Mouse (Mus musculus) liver, postnatal 0 days (tissue): ENCODE results near the gene Gstcd. TPM values are rescaled to one million over a fixed set of nuclear protein-coding genes. Genes with fewer than 3 reads are reported as not detected.

Experiments used
- ATAC-seq: fragments of 200-750 bp; cut with Nextera tagmentation; 2 replicates; pipeline ENCODE4 v1.8.0; 2017; ENCODE audit warnings: mild to moderate bottlenecking, moderate library complexity
- DNase-seq: peaks from one replicate; pipeline ENCODE4 v3.0.0-alpha.2; 2016
- H3K27ac ChIP-seq: fragments of 300-500 bp; sonication (generic); 2 replicates; pipeline ENCODE4 v1.5.1; 2014; ENCODE audit warnings: antibody characterized with exemption, moderate library complexity, mild to moderate bottlenecking, low read depth
- H3K27me3 ChIP-seq: fragments of 300-500 bp; sonication (generic); 2 replicates; pipeline ENCODE4 v1.6.1; 2014; ENCODE audit warnings: low read length, control low read depth, mixed read lengths; ENCODE audit not compliant: insufficient read depth
- H3K36me3 ChIP-seq: fragments of 300-500 bp; sonication (generic); replicated peaks from 2 replicates; pipeline ENCODE4 v1.6.1; 2014; ENCODE audit warnings: mild to moderate bottlenecking, control low read depth, low read length, moderate library complexity, mixed read lengths; ENCODE audit not compliant: insufficient read depth
- H3K4me1 ChIP-seq: fragments of 300-500 bp; sonication (generic); 2 replicates; pipeline ENCODE4 v1.6.1; 2014; ENCODE audit warnings: antibody characterized with exemption, mild to moderate bottlenecking, control low read depth; ENCODE audit not compliant: insufficient read depth
- H3K4me2 ChIP-seq: fragments of 300-500 bp; sonication (generic); 2 replicates; pipeline ENCODE4 v1.6.1; 2014; ENCODE audit warnings: low read depth, mild to moderate bottlenecking, low read length, moderate library complexity, mixed read lengths
- H3K4me3 ChIP-seq: fragments of 300-500 bp; sonication (generic); 2 replicates; pipeline ENCODE4 v1.5.1; 2014; ENCODE audit warnings: low read depth, low read length
- H3K9ac ChIP-seq: fragments of 300-500 bp; sonication (generic); replicated peaks from 2 replicates; pipeline ENCODE4 v1.6.1; 2014; ENCODE audit warnings: mild to moderate bottlenecking, moderate library complexity
- H3K9me3 ChIP-seq: fragments of 300-500 bp; sonication (generic); 2 replicates; pipeline ENCODE4 v1.6.1; 2016; ENCODE audit warnings: mild to moderate bottlenecking, control low read depth, low read length, mixed read lengths
- CTCF ChIP-seq: sonication (generic); IDR thresholded peaks from 2 replicates; pipeline ENCODE4 v1.5.1; 2016; ENCODE audit warnings: antibody characterized with exemption, low read depth
- EP300 ChIP-seq: IDR thresholded peaks from 2 replicates; pipeline ENCODE4 v1.6.1; 2016; ENCODE audit warnings: antibody characterized with exemption, low read depth, mild to moderate bottlenecking
- WGBS: fragments of 180-500 bp; shearing (Covaris S2); extraction: QIAGEN DNeasy Blood & Tissue Kit; methylation state at CpG from one replicate; pipeline ENCODE4 v1.1.7; 2014; ENCODE audit not compliant: insufficient replicate concordance; 5-methylcytosine and 5-hydroxymethylcytosine counted together
- polyA plus RNA-seq: library from polyadenylated mRNA; unstranded; fragments of >200 nt; fragmentation: Nextera tagmentation; extraction: Ambion mirVana; gene quantifications from 2 replicates; pipeline ENCODE4 v1.2.1, GENCODE M21; 2015

Gstcd gene
- polyA plus RNA-seq, 1 experiment from 2014 or later, result 1.6 TPM

- DNase-seq (no peak), ATAC-seq (no peak)
- peaks cover 6% of the 10 kb centered on the region for H3K36me3 ChIP-seq
- peak overlapping the region; percentile 92 for H3K4me2 ChIP-seq
- H3K9ac ChIP-seq, result peak overlapping the region; percentile 84
- H3K4me3 ChIP-seq, result peak overlapping the region; percentile 90
- no peaks in the 10 kb centered on the region for H3K27me3 ChIP-seq
- H3K27ac ChIP-seq, result peak overlapping the region; percentile 92
- H3K4me1 ChIP-seq, result peaks cover 24% of the 10 kb centered on the region
- no peak for TF ChIP-seq CTCF
- TF ChIP-seq EP300, result no peak
- H3K9me3 ChIP-seq, result no peaks in the 10 kb centered on the region
- 40% methylated on average over 1 of the region's 1 CpGs for WGBS
Measured at GRCm38 (mm10) chr3:133092936-133093335, 1.1 kb upstream of the Gstcd start.

- WGBS, result under 1% methylated on average over 7 of the region's 7 CpGs
- H3K36me3 ChIP-seq, result peaks cover 4% of the 10 kb centered on the region; the same call in 1 of the 2 replicates
- TF ChIP-seq CTCF (no peak), EP300 (no peak)
Measured at GRCm38 (mm10) chr3:133092274-133092853, 531 bp upstream of the Gstcd start.

GRCm38 (mm10) chr3:133091121-133091663 is 641 bp downstream of the Gstcd start:
- H3K36me3 ChIP-seq, result no peaks in the 10 kb centered on the region
- H3K4me1 ChIP-seq, result peaks cover 24% of the 10 kb centered on the region
- H3K9me3 ChIP-seq, result no peaks in the 10 kb centered on the region
- TF ChIP-seq CTCF (no peak), EP300 (no peak)
- WGBS, result under 1% methylated on average over 43 of the region's 44 CpGs
- H3K4me3 ChIP-seq, result peak overlapping the region; percentile 90
- DNase-seq (no peak), ATAC-seq (peak; percentile 77)
- H3K4me2 ChIP-seq, result peak overlapping the region; percentile 92
- peak overlapping the region; percentile 84 for H3K9ac ChIP-seq
- H3K27ac ChIP-seq, result peak overlapping the region; percentile 92
- no peaks in the 10 kb centered on the region for H3K27me3 ChIP-seq

More at GRCm38 (mm10) chr3:133092274-133092853, 531 bp upstream of the Gstcd start:
- Histone ChIP-seq H3K4me1 (peaks cover 24% of the 10 kb centered on the region), H3K4me3 (peak overlapping the region; percentile 90), H3K4me2 (peak overlapping the region; percentile 92), H3K27me3 (no peaks in the 10 kb centered on the region), H3K9me3 (no peaks in the 10 kb centered on the region), H3K9ac (peak overlapping the region; percentile 84), H3K27ac (peak overlapping the region; percentile 92)
- no peak for ATAC-seq
- DNase-seq, result no peak

GRCm38 (mm10) chr3:133090247-133091120 is 1.3 kb downstream of the Gstcd start:
- peak overlapping the region; percentile 90 for H3K4me3 ChIP-seq
- no peak for DNase-seq
- H3K4me2 ChIP-seq, result peak overlapping the region; percentile 92
- no peak for ATAC-seq
- no peaks in the 10 kb centered on the region for H3K9me3 ChIP-seq
- no peaks in the 10 kb centered on the region for H3K36me3 ChIP-seq
- H3K4me1 ChIP-seq, result peaks cover 24% of the 10 kb centered on the region
- TF ChIP-seq CTCF (no peak), EP300 (no peak)
- peak overlapping the region; percentile 84 for H3K9ac ChIP-seq
- WGBS, result 4% methylated on average over 11 of the region's 11 CpGs
- peak overlapping the region; percentile 92 for H3K27ac ChIP-seq
- H3K27me3 ChIP-seq, result no peaks in the 10 kb centered on the region

- DNase-seq, result no peak
- Histone ChIP-seq H3K4me3 (no peak overlapping the region), H3K27ac (no peak overlapping the region)
Measured at GRCm38 (mm10) chr3:133085858-133086257, 6.0 kb downstream of the Gstcd start.

GRCm38 (mm10) chr3:133082736-133083135 is 9.1 kb downstream of the Gstcd start:
- no peak for TF ChIP-seq CTCF
- no peak for TF ChIP-seq EP300

More at GRCm38 (mm10) chr3:133085858-133086257, 6.0 kb downstream of the Gstcd start:
- ATAC-seq, result no peak
- Histone ChIP-seq H3K9ac (no peak overlapping the region), H3K27me3 (no peaks in the 10 kb centered on the region), H3K4me2 (no peak overlapping the region), H3K4me1 (peaks cover 3% of the 10 kb centered on the region; the same call in 1 of the 2 replicates), H3K36me3 (peaks cover 24% of the 10 kb centered on the region), H3K9me3 (no peaks in the 10 kb centered on the region)
- no peak for TF ChIP-seq EP300
- peak; percentile 66 for TF ChIP-seq CTCF
- 58% methylated on average over 3 of the region's 3 CpGs for WGBS

More at GRCm38 (mm10) chr3:133082736-133083135, 9.1 kb downstream of the Gstcd start:
- DNase-seq (no peak), ATAC-seq (no peak)
- Histone ChIP-seq H3K9me3 (no peaks in the 10 kb centered on the region), H3K9ac (no peak overlapping the region), H3K4me3 (no peak overlapping the region), H3K4me2 (no peak overlapping the region), H3K27me3 (no peaks in the 10 kb centered on the region), H3K27ac (no peak overlapping the region), H3K4me1 (no peaks in the 10 kb centered on the region), H3K36me3 (peaks cover 30% of the 10 kb centered on the region)
- 86% methylated on average over 5 of the region's 5 CpGs for WGBS
